Mouse (Mus musculus) thymus, adult 2 months (tissue): ENCODE measurements at regions not wholly inside any gene's neighbourhood (a gene's known extent, or its start where the extent isn't known, plus 50 kb on each side); places are given as distances from the start of the nearest gene placed in this dataset.

Experiments used
- DNase-seq: peaks from one replicate; pipeline ENCODE4 v3.0.0; 2021
- H3K27ac ChIP-seq: fragments of 200-500 bp; 2 replicates; pipeline ENCODE4 v1.5.1; 2012; ENCODE audit warnings: low read length, control low read depth; ENCODE audit not compliant: control insufficient read depth, insufficient read depth
- H3K27me3 ChIP-seq: fragments of 200-500 bp; 2 replicates; pipeline ENCODE4 v1.6.1; 2012; ENCODE audit warnings: mild to moderate bottlenecking, low read length, moderate library complexity, mixed read lengths; ENCODE audit not compliant: control insufficient read depth, insufficient read depth
- H3K36me3 ChIP-seq: fragments of 200-500 bp; 2 replicates; pipeline ENCODE4 v1.6.1; 2012; ENCODE audit warnings: mild to moderate bottlenecking, low read length, moderate library complexity; ENCODE audit not compliant: control insufficient read depth, insufficient read depth
- H3K4me1 ChIP-seq: fragments of 200-500 bp; replicated peaks from 2 replicates; pipeline ENCODE4 v1.6.1; 2012; ENCODE audit warnings: low read length; ENCODE audit not compliant: control insufficient read depth, insufficient read depth
- H3K4me3 ChIP-seq: fragments of 200-500 bp; 2 replicates; pipeline ENCODE4 v1.5.1; 2012; ENCODE audit warnings: mild to moderate bottlenecking, low read length, control low read depth, moderate library complexity; ENCODE audit not compliant: control insufficient read depth, insufficient read depth
- CTCF ChIP-seq: fragments of 200-500 bp; IDR thresholded peaks from 2 replicates; pipeline ENCODE4 v1.5.1; 2012; ENCODE audit warnings: mild to moderate bottlenecking, control low read depth, low read length, moderate library complexity, borderline replicate concordance; ENCODE audit not compliant: control insufficient read depth, poor library complexity, insufficient read depth; ENCODE audit errors: extremely low read depth
- POLR2A ChIP-seq: fragments of 200-500 bp; IDR thresholded peaks from 2 replicates; pipeline ENCODE4 v1.6.1; 2012; ENCODE audit warnings: mild to moderate bottlenecking, low read length, control low read depth, moderate library complexity; ENCODE audit not compliant: control insufficient read depth, poor library complexity, insufficient read depth; ENCODE audit errors: extremely low read depth
- WGBS: fragments of 180-500 bp; shearing (Covaris S2); methylation state at CpG from one replicate; pipeline ENCODE4 v1.1.7; 2018; 5-methylcytosine and 5-hydroxymethylcytosine counted together

DNA sequence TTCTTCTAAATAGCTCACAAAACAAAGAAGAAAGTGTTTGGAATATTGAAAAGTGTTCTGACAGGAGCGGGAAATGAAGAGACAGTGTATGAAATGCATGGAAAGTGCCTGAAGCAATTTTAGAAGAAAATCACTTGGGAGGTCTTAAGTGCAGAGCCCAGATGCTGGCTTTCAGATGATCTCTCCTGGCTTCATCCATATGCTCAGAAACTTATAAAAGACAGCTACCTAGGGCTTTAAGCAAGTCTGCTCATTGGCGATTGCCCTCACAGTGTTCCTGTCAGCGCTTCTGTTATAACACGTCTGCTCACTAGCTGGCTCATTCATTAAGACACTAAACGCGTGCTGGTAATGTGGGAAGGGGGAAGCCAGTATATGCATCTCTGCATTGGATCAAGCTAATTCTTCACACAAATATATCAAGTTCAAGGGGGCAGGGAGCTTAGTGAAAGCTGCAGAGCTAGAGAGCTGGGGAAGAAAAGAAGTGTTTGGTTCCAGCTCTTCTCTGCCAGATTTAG, 80.6 kb downstream of the Bod1 start:
- H3K4me3 ChIP-seq: no peak overlapping the region
- H3K27me3 ChIP-seq: no peaks in the 10 kb centered on the region
- H3K4me1 ChIP-seq: no peaks in the 10 kb centered on the region
- no peak overlapping the region for H3K27ac ChIP-seq
- TF ChIP-seq POLR2A (no peak), CTCF (no peak)
- 85% methylated on average over 6 of the region's 6 CpGs for WGBS
- no peaks in the 10 kb centered on the region for H3K36me3 ChIP-seq
- DNase-seq: no peak

DNA sequence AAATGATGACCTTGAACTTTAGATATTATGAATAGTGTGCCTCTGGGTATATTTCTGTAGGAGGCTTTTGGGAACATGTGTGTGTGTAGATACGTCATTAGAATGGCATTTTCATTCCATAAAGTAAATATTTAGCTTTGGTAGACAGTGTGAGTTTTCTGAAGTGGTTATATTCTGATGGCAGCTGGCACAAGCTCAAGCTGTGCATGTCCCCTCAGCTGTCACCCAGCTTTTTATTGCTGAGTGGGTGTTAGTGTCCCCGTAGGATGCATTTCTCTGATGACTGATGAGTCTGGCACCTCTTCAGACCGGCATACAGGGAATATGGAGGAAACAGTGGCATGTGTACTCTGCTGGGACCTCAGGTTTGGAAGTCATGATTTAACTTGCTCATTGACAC, 96.7 kb downstream of the Bod1 start:
- no peaks in the 10 kb centered on the region for H3K4me1 ChIP-seq
- WGBS: 82% methylated on average over 3 of the region's 3 CpGs
- TF ChIP-seq POLR2A: no peak
- TF ChIP-seq CTCF: no peak
- DNase-seq: no peak
- no peaks in the 10 kb centered on the region for H3K36me3 ChIP-seq
- no peak overlapping the region for H3K27ac ChIP-seq
- H3K4me3 ChIP-seq: no peak overlapping the region
- H3K27me3 ChIP-seq: no peaks in the 10 kb centered on the region

DNA sequence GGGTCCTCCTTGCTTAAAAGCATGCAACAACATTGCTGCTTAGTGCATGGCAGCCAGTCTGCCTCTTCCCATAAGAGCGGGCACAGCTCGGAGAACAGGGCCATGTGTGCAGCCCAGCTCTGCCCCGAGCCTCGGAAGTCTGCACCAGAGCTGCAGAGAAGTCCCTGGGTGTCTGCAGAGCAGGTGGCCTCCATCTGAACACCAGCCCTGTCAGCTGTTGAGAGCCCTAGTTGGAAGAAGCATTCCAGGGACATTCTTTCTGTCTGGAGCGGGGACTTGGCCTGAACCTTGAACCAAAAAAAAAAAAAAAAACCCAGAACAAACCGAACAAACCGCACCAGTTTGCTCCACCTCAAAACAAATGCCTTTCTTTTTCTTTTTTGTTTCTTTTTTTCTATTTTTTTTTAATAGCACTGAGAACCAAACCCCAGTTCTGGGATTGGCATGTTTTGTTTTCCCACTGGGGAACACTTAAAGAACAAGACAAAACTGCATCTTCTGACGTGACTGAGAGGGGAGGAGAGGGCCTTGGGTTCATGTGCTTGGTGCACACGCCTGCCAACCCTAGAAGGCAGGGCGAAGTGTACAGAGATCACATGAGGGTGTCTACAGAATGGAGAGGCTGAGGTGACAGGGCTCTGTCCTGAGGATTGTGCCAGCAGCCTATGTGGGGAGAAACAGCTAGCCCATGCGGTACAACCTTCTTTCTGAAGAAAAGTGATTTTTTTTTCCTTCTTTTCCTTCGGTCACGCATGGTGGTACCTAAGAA, 106.8 kb downstream of the Bod1 start:
- WGBS: 91% methylated on average over 13 of the region's 13 CpGs
- no peak overlapping the region for H3K27ac ChIP-seq

DNA sequence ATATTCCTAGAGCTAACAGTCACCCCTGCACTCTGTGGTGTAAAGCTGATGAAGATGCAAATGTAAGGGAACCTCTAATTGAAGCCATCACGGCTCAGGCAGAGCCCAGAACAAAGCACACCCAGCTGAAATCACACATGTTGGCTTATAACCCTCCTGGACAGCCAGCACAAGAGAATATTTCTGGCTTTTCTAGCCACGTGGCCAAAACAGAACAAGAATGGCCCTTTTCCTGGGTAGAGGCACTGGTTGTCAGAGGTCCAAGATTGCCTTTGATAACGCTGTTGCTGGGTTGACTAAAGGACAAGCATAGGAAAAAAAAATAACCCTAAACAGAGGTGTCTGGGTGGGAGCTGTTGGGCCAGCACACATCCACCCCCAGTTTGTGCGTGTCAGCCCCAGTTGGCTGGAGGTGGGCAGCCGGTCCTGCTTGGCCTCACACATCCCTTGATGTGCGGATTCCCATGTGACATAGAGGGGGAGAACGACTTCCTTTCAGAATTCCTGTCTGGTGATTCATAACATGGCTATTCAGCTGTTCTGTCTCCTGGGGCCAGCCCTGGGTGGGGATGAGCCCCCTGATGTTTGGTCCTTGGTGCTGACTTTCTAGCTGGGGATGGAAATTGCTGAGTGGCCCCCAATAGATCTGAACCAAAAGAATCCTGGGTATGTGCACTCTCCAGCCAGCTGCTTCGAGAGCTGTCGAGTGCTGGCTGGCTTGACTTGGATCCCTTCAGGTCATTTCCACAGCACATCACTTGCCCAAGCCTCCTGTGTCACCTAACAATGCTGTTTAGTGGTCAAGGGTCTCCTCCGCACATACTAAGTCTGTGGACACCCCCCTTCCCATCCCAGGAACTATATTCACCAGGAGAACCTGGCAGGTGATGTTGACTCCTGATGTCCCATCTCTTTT, 107.6 kb downstream of the Bod1 start:
- Histone ChIP-seq H3K27ac (no peak overlapping the region), H3K4me1 (no peaks in the 10 kb centered on the region), H3K27me3 (no peaks in the 10 kb centered on the region), H3K36me3 (no peaks in the 10 kb centered on the region), H3K4me3 (no peak overlapping the region)
- 49% methylated on average over 10 of the region's 10 CpGs for WGBS
- TF ChIP-seq POLR2A: no peak
- no peak for TF ChIP-seq CTCF
- DNase-seq: no peak

More for the DNA sequence above, 106.8 kb downstream of the Bod1 start:
- no peak overlapping the region for H3K4me3 ChIP-seq
- H3K4me1 ChIP-seq: no peaks in the 10 kb centered on the region
- no peaks in the 10 kb centered on the region for H3K36me3 ChIP-seq
- no peak for DNase-seq
- H3K27me3 ChIP-seq: no peaks in the 10 kb centered on the region
- TF ChIP-seq CTCF: no peak
- TF ChIP-seq POLR2A: no peak

DNA sequence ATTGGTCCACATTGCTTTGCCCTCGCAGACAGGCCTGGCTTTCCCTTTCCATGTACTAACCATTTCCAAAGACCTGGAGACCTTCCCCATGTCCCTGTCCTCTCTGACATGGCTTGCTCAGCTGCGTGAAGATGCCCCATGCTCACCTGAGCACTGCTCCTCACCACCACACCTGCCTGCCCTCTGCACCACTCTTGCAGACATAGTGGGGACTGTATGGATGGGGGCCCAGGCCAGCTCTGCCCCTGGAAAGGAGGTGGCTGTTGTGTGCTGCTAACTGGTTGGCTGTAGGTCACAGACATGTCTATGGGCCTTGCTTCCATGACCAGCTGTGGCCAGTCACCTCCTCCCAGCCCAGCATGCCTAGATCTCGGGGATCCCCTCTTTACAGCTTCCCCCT, 108.7 kb downstream of the Bod1 start:
- 88% methylated on average over 3 of the region's 3 CpGs for WGBS
- no peaks in the 10 kb centered on the region for H3K4me1 ChIP-seq
- DNase-seq: no peak

DNA sequence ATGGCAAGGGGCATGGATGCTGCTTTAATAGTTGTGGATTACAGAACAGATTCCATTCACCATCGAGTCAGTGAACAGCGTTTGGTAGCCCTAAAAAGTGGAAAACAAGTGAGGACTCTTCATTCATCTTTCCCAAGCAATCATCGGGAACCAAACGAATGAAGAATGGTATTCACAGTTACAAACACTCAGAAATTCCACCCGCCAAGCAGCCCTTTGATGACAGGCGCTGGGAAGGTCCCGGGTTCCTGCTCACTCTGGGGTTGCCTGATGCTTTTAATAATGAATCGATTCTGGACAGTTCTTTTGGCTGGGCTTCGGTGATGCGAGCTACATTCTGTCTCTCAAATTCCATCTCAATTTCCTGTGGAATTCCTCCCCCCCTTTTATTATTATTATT, 110.9 kb downstream of the Bod1 start:
- H3K4me1 ChIP-seq: no peaks in the 10 kb centered on the region
- DNase-seq: no peak
- TF ChIP-seq POLR2A (no peak), CTCF (no peak)
- H3K27ac ChIP-seq: no peak overlapping the region
- no peak overlapping the region for H3K4me3 ChIP-seq
- 92% methylated on average over 10 of the region's 10 CpGs for WGBS
- H3K27me3 ChIP-seq: no peaks in the 10 kb centered on the region
- H3K36me3 ChIP-seq: no peaks in the 10 kb centered on the region

More for the DNA sequence above, 108.7 kb downstream of the Bod1 start:
- TF ChIP-seq POLR2A (no peak), CTCF (no peak)
- H3K36me3 ChIP-seq: no peaks in the 10 kb centered on the region
- H3K4me3 ChIP-seq: no peak overlapping the region
- H3K27ac ChIP-seq: no peak overlapping the region
- H3K27me3 ChIP-seq: no peaks in the 10 kb centered on the region
